Mouse (Mus musculus) megakaryocyte progenitor cell, adult 5-6 weeks (primary cell): Measurements from ENCODE around the gene Slc8b1. TPM values are rescaled to one million over a fixed set of nuclear protein-coding genes. Genes with fewer than 3 reads are reported as not detected.
"Not testable (repeated sequence)": the region's sequence is repeated elsewhere in the genome, so short reads cannot be mapped to it uniquely, and the experiment has no call there.

Experiments used
- ATAC-seq: replicated peaks from 2 replicates; pipeline ENCODE4 v1.8.0; 2016; ENCODE audit warnings: mild to moderate bottlenecking, moderate TSS enrichment, inconsistent platforms; ENCODE audit not compliant: poor library complexity
- total RNA-seq, 2 experiments: library from RNA; stranded (forward) in 1 of 2; stranded (reverse) in 1 of 2; fragments of 157-497, 149-512 nt in 1 of 2; fragments of 200-1000 nt in 1 of 2; gene quantifications; 2 replicates each; pipeline versions ENCODE4 v1.2.3 to v1.2.4; 2015 to 2017

The Slc8b1 gene
- total RNA-seq, 2 experiments from 2014 or later = 21.1 to 32.5 TPM

GRCm38 (mm10) chr5:120495064-120495702, 15.8 kb upstream of the Slc8b1 start:
- no peak for ATAC-seq

- no peak for ATAC-seq
These were observed 15.2 kb upstream of the Slc8b1 start for GRCm38 (mm10) chr5:120495703-120496226.

GRCm38 (mm10) chr5:120497071-120497470, 13.9 kb upstream of the Slc8b1 start:
- ATAC-seq = no peak

- ATAC-seq = no peak
These were observed 11.8 kb upstream of the Slc8b1 start for GRCm38 (mm10) chr5:120499202-120499601.

GRCm38 (mm10) chr5:120500609-120501008, 10.4 kb upstream of the Slc8b1 start:
- ATAC-seq = not testable (repeated sequence)

GRCm38 (mm10) chr5:120502147-120502621, 8.8 kb upstream of the Slc8b1 start:
- no peak for ATAC-seq

- peak; percentile 7; the same call in 1 of the 2 replicates for ATAC-seq
These were observed 8.3 kb upstream of the Slc8b1 start for GRCm38 (mm10) chr5:120502675-120503143.

GRCm38 (mm10) chr5:120503144-120503795, 7.7 kb upstream of the Slc8b1 start, which contains the start of gene Plbd2:
Gene Plbd2 (minus strand): TSS chr5:120503625.
- ATAC-seq = peak; percentile 70

- ATAC-seq = peak; percentile 90
These were observed 5.6 kb upstream of the Slc8b1 start for GRCm38 (mm10) chr5:120505368-120505767.

GRCm38 (mm10) chr5:120505781-120506180, 5.2 kb upstream of the Slc8b1 start:
- no peak for ATAC-seq

GRCm38 (mm10) chr5:120506490-120506889, 4.5 kb upstream of the Slc8b1 start:
- ATAC-seq = no peak

GRCm38 (mm10) chr5:120507311-120507710, 3.7 kb upstream of the Slc8b1 start:
- no peak for ATAC-seq

- peak; percentile 41 for ATAC-seq
These were observed 764 bp downstream of the Slc8b1 start for GRCm38 (mm10) chr5:120511643-120512220.

- no peak for ATAC-seq
These were observed 2.1 kb downstream of the Slc8b1 start for GRCm38 (mm10) chr5:120512911-120513555.

- no peak for ATAC-seq
These were observed 3.2 kb downstream of the Slc8b1 start for GRCm38 (mm10) chr5:120514031-120514677.

- no peak for ATAC-seq
These were observed 3.8 kb downstream of the Slc8b1 start for GRCm38 (mm10) chr5:120514754-120515153.

GRCm38 (mm10) chr5:120515451-120515850, 4.5 kb downstream of the Slc8b1 start:
- ATAC-seq = no peak

GRCm38 (mm10) chr5:120516221-120516984, 5.4 kb downstream of the Slc8b1 start:
- no peak for ATAC-seq

GRCm38 (mm10) chr5:120517552-120517951, 6.6 kb downstream of the Slc8b1 start:
- ATAC-seq = peak; percentile 18

- peak; percentile 38; the same call in 1 of the 2 replicates for ATAC-seq
These were observed 11.7 kb downstream of the Slc8b1 start for GRCm38 (mm10) chr5:120522649-120523048.
